Mouse (Mus musculus) hindbrain, embryonic 14.5 days (tissue): ENCODE measurements at regions not wholly inside any gene's neighbourhood (a gene's known extent, or its start where the extent isn't known, plus 50 kb on each side); places are given as distances from the start of the nearest gene placed in this dataset.

ENCODE experiments used
- ATAC-seq: fragments of 200-750 bp; cut with Nextera tagmentation; 2 replicates; pipeline ENCODE4 v1.8.0; 2017; ENCODE audit warnings: moderate number of reproducible peaks, mild to moderate bottlenecking, moderate TSS enrichment, moderate library complexity; ENCODE audit not compliant: low FRiP score
- DNase-seq: peaks from one replicate; pipeline ENCODE4 v3.0.0-alpha.2; 2015; ENCODE audit warnings: low spot score
- H3K27ac ChIP-seq: fragments of 300-500 bp; sonication (generic); 2 replicates; pipeline ENCODE4 v1.5.1; 2014; ENCODE audit warnings: mild to moderate bottlenecking, moderate library complexity
- H3K27me3 ChIP-seq: fragments of 300-500 bp; sonication (generic); 2 replicates; pipeline ENCODE4 v1.6.1; 2014; ENCODE audit warnings: mild to moderate bottlenecking, low read length, mixed read lengths; ENCODE audit not compliant: control insufficient read depth, insufficient read depth
- H3K36me3 ChIP-seq: fragments of 300-500 bp; sonication (generic); replicated peaks from 2 replicates; pipeline ENCODE4 v1.6.1; 2014; ENCODE audit not compliant: control insufficient read depth, insufficient read depth
- H3K4me1 ChIP-seq: fragments of 300-500 bp; sonication (generic); replicated peaks from 2 replicates; pipeline ENCODE4 v1.6.1; 2014; ENCODE audit warnings: antibody characterized with exemption, low read length, mixed read lengths; ENCODE audit not compliant: control insufficient read depth, insufficient read depth
- H3K4me2 ChIP-seq: fragments of 300-500 bp; sonication (generic); replicated peaks from 2 replicates; pipeline ENCODE4 v1.6.1; 2014; ENCODE audit warnings: mild to moderate bottlenecking, moderate library complexity
- H3K4me3 ChIP-seq: fragments of 300-500 bp; sonication (generic); replicated peaks from 2 replicates; pipeline ENCODE4 v1.5.1; 2014; ENCODE audit warnings: mild to moderate bottlenecking, low read length
- H3K9ac ChIP-seq: fragments of 300-500 bp; sonication (generic); 2 replicates; pipeline ENCODE4 v1.6.1; 2014
- H3K9me3 ChIP-seq: fragments of 300-500 bp; sonication (generic); 2 replicates; pipeline ENCODE4 v1.6.1; 2016; ENCODE audit warnings: low read length; ENCODE audit not compliant: control insufficient read depth
- WGBS: fragments of 180-500 bp; shearing (Covaris S2); extraction: QIAGEN DNeasy Blood & Tissue Kit; methylation state at CpG from one replicate; pipeline ENCODE4 v1.1.7; 2014; 5-methylcytosine and 5-hydroxymethylcytosine counted together

- H3K4me1 ChIP-seq = no peaks in the 10 kb centered on the region
- whole genome bisulfite sequencing = 82% methylated on average over 3 of the region's 3 CpGs
- H3K27ac ChIP-seq = no peak overlapping the region
- no peak for DNase-seq
- no peak for ATAC-seq
- no peak overlapping the region for H3K4me2 ChIP-seq
- no peak overlapping the region for H3K4me3 ChIP-seq
- H3K36me3 ChIP-seq = no peaks in the 10 kb centered on the region
- no peak overlapping the region for H3K9ac ChIP-seq
- H3K27me3 ChIP-seq = no peaks in the 10 kb centered on the region
- H3K9me3 ChIP-seq = no peaks in the 10 kb centered on the region
Observed at GRCm38 (mm10) chr14:72081473-72081872, 410.2 kb downstream of the Gm9195 start.

GRCm38 (mm10) chr14:72064111-72064812, 427.4 kb downstream of the Gm9195 start:
- WGBS = 87% methylated on average over 12 of the region's 12 CpGs
- ATAC-seq (no peak), DNase-seq (no peak)
- Histone ChIP-seq H3K27ac (no peak overlapping the region), H3K4me2 (no peak overlapping the region), H3K27me3 (no peaks in the 10 kb centered on the region), H3K36me3 (no peaks in the 10 kb centered on the region), H3K9ac (no peak overlapping the region), H3K9me3 (no peaks in the 10 kb centered on the region), H3K4me1 (no peaks in the 10 kb centered on the region), H3K4me3 (no peak overlapping the region)

- DNase-seq (peak; percentile 62), ATAC-seq (peak; percentile 90)
- Histone ChIP-seq H3K9ac (no peak overlapping the region), H3K27ac (peak overlapping the region; percentile 69; the same call in 1 of the 2 replicates), H3K4me3 (no peak overlapping the region), H3K27me3 (no peaks in the 10 kb centered on the region), H3K4me2 (no peak overlapping the region), H3K4me1 (peaks cover 12% of the 10 kb centered on the region), H3K9me3 (no peaks in the 10 kb centered on the region), H3K36me3 (no peaks in the 10 kb centered on the region)
- 28% methylated on average over 2 of the region's 2 CpGs for WGBS
Observed at GRCm38 (mm10) chr14:72042881-72043236, 448.8 kb downstream of the Gm9195 start.

- no peak overlapping the region for H3K9ac ChIP-seq
- no peaks in the 10 kb centered on the region for H3K27me3 ChIP-seq
- no peaks in the 10 kb centered on the region for H3K36me3 ChIP-seq
- no peak overlapping the region for H3K4me3 ChIP-seq
- H3K4me1 ChIP-seq = peaks cover 12% of the 10 kb centered on the region
- H3K27ac ChIP-seq = peak overlapping the region; percentile 69; the same call in 1 of the 2 replicates
- WGBS = 57% methylated on average over 3 of the region's 3 CpGs
- no peaks in the 10 kb centered on the region for H3K9me3 ChIP-seq
- ATAC-seq = peak; percentile 53; the same call in 1 of the 2 replicates
- DNase-seq = peak; percentile 34
- H3K4me2 ChIP-seq = peak overlapping the region; percentile 19; the same call in 1 of the 2 replicates
Observed at GRCm38 (mm10) chr14:72042112-72042880, 449.3 kb downstream of the Gm9195 start.

GRCm38 (mm10) chr14:72030396-72030795, 461.2 kb downstream of the Gm9195 start:
- Histone ChIP-seq H3K9me3 (no peaks in the 10 kb centered on the region), H3K27me3 (no peaks in the 10 kb centered on the region), H3K4me3 (no peak overlapping the region), H3K4me2 (no peak overlapping the region), H3K4me1 (no peaks in the 10 kb centered on the region), H3K9ac (no peak overlapping the region), H3K27ac (no peak overlapping the region), H3K36me3 (no peaks in the 10 kb centered on the region)
- ATAC-seq (no peak), DNase-seq (no peak)
- WGBS = 79% methylated on average over 3 of the region's 3 CpGs

- H3K4me3 ChIP-seq = no peak overlapping the region
- no peaks in the 10 kb centered on the region for H3K36me3 ChIP-seq
- no peak overlapping the region for H3K9ac ChIP-seq
- H3K27me3 ChIP-seq = no peaks in the 10 kb centered on the region
- DNase-seq = no peak
- 77% methylated on average over 8 of the region's 8 CpGs for WGBS
- no peaks in the 10 kb centered on the region for H3K9me3 ChIP-seq
- H3K27ac ChIP-seq = no peak overlapping the region
- no peaks in the 10 kb centered on the region for H3K4me1 ChIP-seq
- no peak overlapping the region for H3K4me2 ChIP-seq
- no peak for ATAC-seq
Observed at GRCm38 (mm10) chr14:72027362-72028020, 464.1 kb downstream of the Gm9195 start.

- ATAC-seq (no peak), DNase-seq (peak; percentile 10)
- Histone ChIP-seq H3K9me3 (no peaks in the 10 kb centered on the region), H3K4me1 (no peaks in the 10 kb centered on the region), H3K27ac (no peak overlapping the region), H3K36me3 (no peaks in the 10 kb centered on the region), H3K4me3 (no peak overlapping the region), H3K27me3 (no peaks in the 10 kb centered on the region), H3K4me2 (no peak overlapping the region), H3K9ac (no peak overlapping the region)
- 78% methylated on average over 2 of the region's 2 CpGs for WGBS
Observed at GRCm38 (mm10) chr14:72004371-72004770, 487.3 kb downstream of the Gm9195 start.

- Histone ChIP-seq H3K4me3 (no peak overlapping the region), H3K4me2 (no peak overlapping the region), H3K4me1 (no peaks in the 10 kb centered on the region), H3K9ac (no peak overlapping the region), H3K27ac (no peak overlapping the region), H3K27me3 (no peaks in the 10 kb centered on the region), H3K9me3 (no peaks in the 10 kb centered on the region), H3K36me3 (no peaks in the 10 kb centered on the region)
- DNase-seq (no peak), ATAC-seq (no peak)
- 62% methylated on average over 7 of the region's 7 CpGs for WGBS
Observed at GRCm38 (mm10) chr14:72002205-72003138, 489.2 kb downstream of the Gm9195 start.
